Mouse (Mus musculus) brain, embryonic 14.5 days (tissue): Measurements from ENCODE around the gene Aven.

Source experiments
- CTCF ChIP-seq: fragments of 200-500 bp; IDR thresholded peaks from 2 replicates; pipeline ENCODE4 v1.5.1; 2012; ENCODE audit warnings: inconsistent platforms, mild to moderate bottlenecking, moderate library complexity, borderline replicate concordance; ENCODE audit not compliant: insufficient read depth, insufficient read length; ENCODE audit errors: extremely low read depth
- POLR2A ChIP-seq: fragments of 200-500 bp; IDR thresholded peaks from 2 replicates; pipeline ENCODE4 v1.6.1; 2012; ENCODE audit warnings: mild to moderate bottlenecking, inconsistent platforms, borderline replicate concordance; ENCODE audit not compliant: poor library complexity, insufficient read depth, insufficient read length, severe bottlenecking; ENCODE audit errors: extremely low read depth

DNA sequence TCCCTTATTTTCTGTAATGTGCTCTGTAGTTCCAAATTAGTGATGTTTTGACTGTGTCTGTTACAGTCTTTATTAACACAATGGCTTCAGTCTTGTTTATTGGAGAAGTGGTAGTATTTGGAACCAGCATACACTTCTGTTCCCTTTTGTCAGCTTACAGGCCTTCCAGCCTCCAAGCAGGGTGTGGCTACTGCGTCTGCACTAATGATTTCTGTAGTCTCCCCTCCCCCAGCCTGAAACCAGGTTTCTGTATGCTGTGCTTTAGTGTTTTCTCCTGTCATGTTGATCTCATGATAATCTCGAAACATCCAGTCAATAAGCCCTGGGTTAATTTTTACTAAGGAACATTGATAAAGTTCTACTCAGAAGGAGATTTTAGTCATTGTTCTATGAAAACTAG is 100.6 kb downstream of the Aven start:
- no peak for TF ChIP-seq POLR2A
- TF ChIP-seq CTCF, result no peak
